In the genomic region with DNA sequence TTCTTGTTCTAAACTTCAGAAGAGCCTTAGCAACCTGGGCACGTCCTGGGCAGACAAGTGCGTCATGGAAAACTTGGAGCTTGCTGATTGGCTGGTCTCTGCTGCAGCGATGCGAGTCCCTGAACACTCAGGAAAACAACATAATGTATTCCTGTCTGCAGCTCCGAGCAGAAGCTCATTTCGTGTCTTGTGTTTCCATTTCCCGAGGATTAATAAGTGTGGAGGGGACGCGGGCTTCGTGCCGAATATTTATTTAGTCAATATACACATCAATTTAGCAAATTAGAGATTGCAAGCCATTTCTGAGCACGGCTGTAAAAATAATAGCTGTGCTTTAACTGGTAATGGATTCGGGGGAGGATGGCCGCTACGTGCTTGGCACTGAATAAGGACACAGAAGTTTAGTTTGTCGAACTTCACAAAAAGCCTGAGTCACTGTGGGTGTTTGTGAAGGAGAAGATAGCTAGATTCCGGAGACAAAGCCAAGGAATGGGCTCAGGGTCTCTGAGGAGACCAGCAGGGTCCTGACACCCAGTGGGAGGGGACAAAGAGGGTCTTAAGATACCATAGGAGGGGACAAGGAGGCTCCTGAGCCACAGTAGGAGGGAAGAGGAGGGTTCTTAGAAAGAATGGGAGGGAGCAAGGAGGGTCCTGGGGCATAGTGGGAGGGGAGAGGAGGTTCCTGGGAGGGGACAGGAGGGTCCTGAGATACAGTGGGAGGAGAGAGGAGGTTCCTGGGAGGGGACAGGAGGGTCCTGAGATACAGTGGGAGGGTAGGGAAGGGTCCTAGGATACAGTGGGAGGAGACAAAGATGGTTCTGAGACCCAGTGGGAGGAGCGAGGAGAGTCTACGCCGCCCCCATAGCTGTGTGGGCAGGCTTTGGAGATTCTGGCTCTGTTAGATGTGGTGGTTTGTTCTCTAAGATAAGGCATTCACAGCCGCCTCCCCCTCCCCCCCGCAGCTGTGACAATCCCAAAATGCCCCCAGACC, we compare ENCODE assay signal across 8 mouse cellular contexts. TPM values are rescaled to one million over a fixed set of nuclear protein-coding genes. Genes with fewer than 3 reads are reported as not detected.
A peak's percentile ranks its signal among the peaks of the same experiment; 100 is the strongest.
DNase-seq lines count a peak whose midpoint lies in the region; ATAC-seq and TF ChIP-seq lines count a peak whose summit lies in the region.

No protein-coding gene starts in this region.

- peak; percentile 89 for DNase-seq in CD4-positive, CD25-positive, alpha-beta regulatory T cell, adult 2 months (ENCODE audit: low read depth, low spot score)
- peak; percentile 28 to 51 for DNase-seq in adrenal gland, adult 18-20 months (ENCODE audit: low spot score in 2 of 2)
- peak; percentile 82 for DNase-seq in hindbrain, embryonic 11.5 days (ENCODE audit: low spot score)
- DNase-seq in layer of hippocampus, adult 2 months (ENCODE audit: low spot score in 2 of 2): peak; percentile 69 to 87
- DNase-seq in MN1 (ENCODE audit: low spot score): no peak

- TF ChIP-seq CTCF in layer of hippocampus, adult 2 months (conservative IDR thresholded peaks at IDR 0.05): no peak

- peaks cover 11% of the 10 kb centered on the region for H3K27me3 ChIP-seq in forebrain, embryonic 13.5 days
- H3K27me3 ChIP-seq in hindbrain, embryonic 11.5 days (ENCODE audit: control insufficient read depth, insufficient read depth, low read length): no peaks in the 10 kb centered on the region; the same call in 1 of the 2 replicates
- H3K27me3 ChIP-seq in liver, embryonic 15.5 days: peaks cover 36% of the 10 kb centered on the region
- peaks cover 9% of the 10 kb centered on the region; the same call in 1 of the 2 replicates for H3K27me3 ChIP-seq in neural tube, embryonic 15.5 days (replicated peaks)

- peak overlapping the region; percentile 96 for H3K27ac ChIP-seq in forebrain, embryonic 13.5 days
- peak overlapping the region; percentile 85 for H3K27ac ChIP-seq in hindbrain, embryonic 11.5 days (ENCODE audit: low read depth, low read length)
- H3K27ac ChIP-seq in layer of hippocampus, adult 2 months: peak overlapping the region; percentile 94
- H3K27ac ChIP-seq in liver, embryonic 15.5 days (replicated peaks): peak overlapping the region; percentile 55
- peak overlapping the region; percentile 83 for H3K27ac ChIP-seq in neural tube, embryonic 15.5 days (replicated peaks)

- peaks cover 34% of the 10 kb centered on the region for H3K4me1 ChIP-seq in forebrain, embryonic 13.5 days
- peaks cover 17% of the 10 kb centered on the region for H3K4me1 ChIP-seq in hindbrain, embryonic 11.5 days (replicated peaks; ENCODE audit: control insufficient read depth, insufficient read depth, low read length)
- peaks cover 38% of the 10 kb centered on the region for H3K4me1 ChIP-seq in liver, embryonic 15.5 days (replicated peaks)
- peaks cover 53% of the 10 kb centered on the region for H3K4me1 ChIP-seq in neural tube, embryonic 15.5 days

- peak overlapping the region; percentile 58 for H3K9ac ChIP-seq in forebrain, embryonic 13.5 days
- peak overlapping the region; percentile 25; the same call in 1 of the 2 replicates for H3K9ac ChIP-seq in hindbrain, embryonic 11.5 days (ENCODE audit: low read depth, low read length)
- H3K9ac ChIP-seq in liver, embryonic 15.5 days: no peak overlapping the region
- H3K9ac ChIP-seq in neural tube, embryonic 15.5 days (replicated peaks): peak overlapping the region; percentile 40

- WGBS in forebrain, embryonic 13.5 days: 1% methylated on average over 22 of the region's 22 CpGs
- WGBS in hindbrain, embryonic 11.5 days: 2% methylated on average over 22 of the region's 22 CpGs
- 10% methylated on average over 22 of the region's 22 CpGs for WGBS in liver, embryonic 15.5 days (ENCODE audit: insufficient replicate concordance)
- WGBS in neural tube, embryonic 15.5 days: 2% methylated on average over 22 of the region's 22 CpGs

- peaks cover 7% of the 10 kb centered on the region; the same call in 1 of the 2 replicates for H3K9me3 ChIP-seq in forebrain, embryonic 13.5 days (replicated peaks)
- no peaks in the 10 kb centered on the region for H3K9me3 ChIP-seq in hindbrain, embryonic 11.5 days (ENCODE audit: control insufficient read depth, low read length)
- H3K9me3 ChIP-seq in liver, embryonic 15.5 days (replicated peaks): no peaks in the 10 kb centered on the region
- no peaks in the 10 kb centered on the region for H3K9me3 ChIP-seq in neural tube, embryonic 15.5 days (replicated peaks)

- peak; percentile 89 for ATAC-seq in forebrain, embryonic 13.5 days
- peak; percentile 83 for ATAC-seq in hindbrain, embryonic 11.5 days (ENCODE audit: low FRiP score)
- peak; percentile 74 for ATAC-seq in liver, embryonic 15.5 days (ENCODE audit: insufficient read depth)
- ATAC-seq in neural tube, embryonic 15.5 days (ENCODE audit: low FRiP score): peak; percentile 84

- peak overlapping the region; percentile 37 for H3K4me3 ChIP-seq in forebrain, embryonic 13.5 days
- peak overlapping the region; percentile 0; the same call in 1 of the 2 replicates for H3K4me3 ChIP-seq in hindbrain, embryonic 11.5 days (ENCODE audit: low read depth, low read length)
- H3K4me3 ChIP-seq in layer of hippocampus, adult 2 months: peak overlapping the region; percentile 49
- H3K4me3 ChIP-seq in liver, embryonic 15.5 days (replicated peaks): no peak overlapping the region
- H3K4me3 ChIP-seq in neural tube, embryonic 15.5 days (replicated peaks): peak overlapping the region; percentile 27

- peak overlapping the region; percentile 67 for H3K4me2 ChIP-seq in forebrain, embryonic 13.5 days
- H3K4me2 ChIP-seq in hindbrain, embryonic 11.5 days (replicated peaks; ENCODE audit: low read depth, low read length): peak overlapping the region; percentile 6
- peak overlapping the region; percentile 49 for H3K4me2 ChIP-seq in liver, embryonic 15.5 days
- H3K4me2 ChIP-seq in neural tube, embryonic 15.5 days: peak overlapping the region; percentile 60

- no peaks in the 10 kb centered on the region for H3K36me3 ChIP-seq in forebrain, embryonic 13.5 days (ENCODE audit: poor library complexity, severe bottlenecking)
- no peaks in the 10 kb centered on the region for H3K36me3 ChIP-seq in hindbrain, embryonic 11.5 days (ENCODE audit: control insufficient read depth, insufficient read depth, low read length)
- H3K36me3 ChIP-seq in liver, embryonic 15.5 days (replicated peaks): no peaks in the 10 kb centered on the region
- no peaks in the 10 kb centered on the region for H3K36me3 ChIP-seq in neural tube, embryonic 15.5 days

RNA-seq across cellular contexts. Expression of a gene that starts 21.0 kb away (rescaled TPM):
- total RNA-seq in adrenal gland, adult 18-20 months (2021): 1,000 to 10,000 TPM in 1 of 2 experiments, 100 to 1,000 TPM in 1; 776 to 1,425 TPM
- not detected in 2 replicates for polyA plus RNA-seq in forebrain, embryonic 13.5 days (2015; fragmentation: Nextera tagmentation; extraction: Ambion mirVana)
- not detected in 2 replicates for polyA plus RNA-seq in hindbrain, embryonic 11.5 days (2014; fragmentation: Nextera tagmentation; extraction: Ambion mirVana)
- not detected for total RNA-seq in layer of hippocampus, adult 2 months (2021)
- 0.54 and 0.66 TPM in 2 replicates for polyA plus RNA-seq in liver, embryonic 15.5 days (2015; fragmentation: Nextera tagmentation; extraction: Ambion mirVana)
- polyA plus RNA-seq in neural tube, embryonic 15.5 days (2015; fragmentation: Nextera tagmentation; extraction: Ambion mirVana): 0.34 TPM in 1 of 2 replicates, not detected in the other

RNA-seq across cellular contexts. Expression of a gene that starts 44.9 kb away (rescaled TPM):
- 1 to 10 TPM; 2.7 to 3.5 TPM for total RNA-seq in adrenal gland, adult 18-20 months (2021)
- polyA plus RNA-seq in forebrain, embryonic 13.5 days (2015; fragmentation: Nextera tagmentation; extraction: Ambion mirVana): not detected in 2 replicates
- 0.33 TPM in 1 of 2 replicates, not detected in the other for polyA plus RNA-seq in hindbrain, embryonic 11.5 days (2014; fragmentation: Nextera tagmentation; extraction: Ambion mirVana)
- under 1 TPM in 1 of 2 experiments, not detected in 1; 0.28 TPM for total RNA-seq in layer of hippocampus, adult 2 months (2021)
- polyA plus RNA-seq in liver, embryonic 15.5 days (2015; fragmentation: Nextera tagmentation; extraction: Ambion mirVana): 0.84 and 0.86 TPM in 2 replicates
- polyA plus RNA-seq in neural tube, embryonic 15.5 days (2015; fragmentation: Nextera tagmentation; extraction: Ambion mirVana): 0.08 and 3.6 TPM in 2 replicates

RNA-seq across cellular contexts. Expression of a gene that starts 54.5 kb away (rescaled TPM):
- not detected for total RNA-seq in adrenal gland, adult 18-20 months (2021)
- 0.05 and 0.14 TPM in 2 replicates for polyA plus RNA-seq in forebrain, embryonic 13.5 days (2015; fragmentation: Nextera tagmentation; extraction: Ambion mirVana)
- 0.06 TPM in 2 replicates for polyA plus RNA-seq in hindbrain, embryonic 11.5 days (2014; fragmentation: Nextera tagmentation; extraction: Ambion mirVana)
- not detected for total RNA-seq in layer of hippocampus, adult 2 months (2021)
- 0.03 and 0.07 TPM in 2 replicates for polyA plus RNA-seq in liver, embryonic 15.5 days (2015; fragmentation: Nextera tagmentation; extraction: Ambion mirVana)
- polyA plus RNA-seq in neural tube, embryonic 15.5 days (2015; fragmentation: Nextera tagmentation; extraction: Ambion mirVana): 0.09 and 0.10 TPM in 2 replicates

Comparison
In these comparisons a context has a peak if more than half of its experiments do, and no peak if none do; other contexts are left out.
1. H3K4me2 ChIP-seq: peak in every context shown above with its lines; median percentile 67 in forebrain, embryonic 13.5 days; 60 in neural tube, embryonic 15.5 days; 49 in liver, embryonic 15.5 days; 6 in hindbrain, embryonic 11.5 days.